Mouse (Mus musculus) adrenal gland, postnatal 25 days (tissue): ENCODE measurements around the gene Tent5b. TPM values are rescaled to one million over a fixed set of nuclear protein-coding genes. Genes with fewer than 3 reads are reported as not detected.

Experiments
- DNase-seq: peaks from one replicate; pipeline ENCODE4 v3.0.0; 2021; ENCODE audit warnings: mixed read lengths
- long read RNA-seq: library from polyadenylated mRNA; stranded (forward); transcript quantifications from one replicate; pipeline ENCODE4 v2.0.0, GENCODE M21; 2021
- total RNA-seq: library from RNA; stranded (reverse); gene quantifications from 2 replicates; pipeline ENCODE4 v1.2.3, GENCODE M21; 2021

The Tent5b gene
- 0.76 and 1.2 TPM in 2 replicates for total RNA-seq
- long read RNA-seq, transcript Tent5b-201 (2 exons, 2,287 nt) = major isoform, 10 of 11 reads
- long read RNA-seq, partial matches to known transcripts = 0 of 11 reads
- long read RNA-seq, other reads (novel, unspliced or antisense) = 1 of 11 reads

- peak; percentile 98 for DNase-seq
These were observed at the start of gene Tent5b for GRCm38 (mm10) chr4:133479458-133480184. Gene Tent5b, plus strand, starts transcription at chr4:133480132.

DNA sequence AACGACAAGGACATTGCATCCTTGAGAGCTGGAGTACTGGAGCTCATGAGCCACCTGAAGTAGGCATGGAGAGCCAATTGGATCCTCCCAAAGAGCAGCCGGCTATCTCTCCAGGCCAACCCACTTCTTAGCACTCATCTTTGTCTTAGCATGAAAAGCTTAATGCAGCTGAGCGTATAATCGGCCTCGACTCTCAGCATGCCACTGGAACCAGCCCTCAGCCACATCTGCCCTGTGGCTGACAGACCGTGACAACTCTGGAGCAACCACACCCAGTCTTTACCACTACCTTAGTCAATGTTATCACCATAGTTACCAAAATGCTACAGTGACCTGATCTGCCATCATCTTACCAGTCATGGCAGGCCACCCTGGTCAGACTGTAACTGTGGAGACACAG lies 48.4 kb upstream of the Tent5b start:
- no peak for DNase-seq

- no peak for DNase-seq
These were observed 47.3 kb upstream of the Tent5b start for GRCm38 (mm10) chr4:133432560-133433171.

- DNase-seq = no peak
These were observed 44.0 kb upstream of the Tent5b start for GRCm38 (mm10) chr4:133435921-133436320.

DNA sequence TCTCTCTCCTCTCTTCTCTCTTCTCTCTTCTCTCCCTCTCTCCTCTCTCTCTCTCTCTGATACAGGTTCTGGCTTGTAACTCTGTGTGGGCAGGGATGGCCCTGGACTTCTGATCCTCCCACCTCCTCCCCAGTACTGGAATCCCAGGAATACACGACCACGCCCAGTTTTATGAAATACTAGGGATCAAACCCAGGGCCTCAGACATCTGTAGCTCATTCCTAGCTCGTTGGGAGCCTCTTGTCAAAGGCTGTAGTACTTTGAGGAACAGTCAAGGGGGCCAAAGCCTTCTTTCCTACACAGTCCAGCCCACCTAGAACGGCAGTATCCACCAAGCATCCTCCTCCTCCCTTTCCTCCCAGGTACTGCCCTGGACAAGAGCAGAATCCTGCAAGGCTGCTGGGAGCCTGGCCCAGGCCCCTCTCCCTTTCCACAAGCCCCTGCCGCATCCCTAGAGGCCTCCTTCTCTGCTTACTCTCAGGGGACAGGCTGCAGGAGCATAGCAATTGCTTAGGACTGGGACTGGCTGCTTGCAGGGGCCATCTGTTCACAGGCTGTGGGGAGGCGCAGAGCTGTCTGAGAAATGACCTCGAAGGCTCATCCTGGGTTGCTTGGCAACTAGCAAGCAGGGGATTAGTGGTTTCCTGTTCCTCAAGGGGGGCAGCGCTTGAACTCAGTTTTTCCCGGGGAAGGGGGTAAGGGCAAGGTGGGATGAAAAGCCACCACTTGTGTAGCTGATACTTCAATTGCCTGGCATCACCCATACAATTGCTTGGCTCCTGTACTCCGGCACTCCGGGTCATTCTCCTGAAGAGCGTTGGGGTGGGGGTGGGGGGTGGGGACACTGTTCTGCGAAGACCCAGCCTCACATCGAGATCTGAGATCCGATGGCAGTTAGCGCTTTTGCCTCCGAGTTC lies 40.2 kb upstream of the Tent5b start:
- DNase-seq = no peak

GRCm38 (mm10) chr4:133440377-133440795 lies 39.5 kb upstream of the Tent5b start:
- DNase-seq = no peak

GRCm38 (mm10) chr4:133442194-133442593 lies 37.7 kb upstream of the Tent5b start:
- no peak for DNase-seq

GRCm38 (mm10) chr4:133443085-133443484 lies 36.8 kb upstream of the Tent5b start:
- no peak for DNase-seq

DNA sequence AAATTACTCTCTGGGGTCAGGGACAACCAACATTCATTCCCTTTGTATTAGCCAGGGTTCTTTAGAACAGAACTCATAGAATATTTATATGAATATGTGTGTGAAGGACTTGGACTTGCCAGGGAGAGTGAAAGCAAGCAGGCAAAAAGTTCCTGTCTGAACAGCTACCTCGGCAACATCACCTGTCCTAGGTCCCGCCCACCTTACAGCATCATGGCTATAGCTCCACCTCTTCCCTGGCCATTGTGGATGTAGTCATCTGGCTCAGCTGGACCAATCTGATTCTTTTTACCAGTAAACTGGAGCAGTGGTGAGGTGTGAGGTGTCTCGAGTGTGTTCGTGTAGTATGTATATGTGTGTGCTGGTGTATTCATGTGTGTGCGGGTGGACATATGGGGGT lies 34.2 kb upstream of the Tent5b start:
- DNase-seq = no peak

GRCm38 (mm10) chr4:133447366-133447765 lies 32.6 kb upstream of the Tent5b start:
- DNase-seq = no peak

- DNase-seq = no peak
These were observed 32.0 kb upstream of the Tent5b start for GRCm38 (mm10) chr4:133447967-133448366.

- no peak for DNase-seq
These were observed 31.1 kb upstream of the Tent5b start for GRCm38 (mm10) chr4:133448708-133449388.

DNA sequence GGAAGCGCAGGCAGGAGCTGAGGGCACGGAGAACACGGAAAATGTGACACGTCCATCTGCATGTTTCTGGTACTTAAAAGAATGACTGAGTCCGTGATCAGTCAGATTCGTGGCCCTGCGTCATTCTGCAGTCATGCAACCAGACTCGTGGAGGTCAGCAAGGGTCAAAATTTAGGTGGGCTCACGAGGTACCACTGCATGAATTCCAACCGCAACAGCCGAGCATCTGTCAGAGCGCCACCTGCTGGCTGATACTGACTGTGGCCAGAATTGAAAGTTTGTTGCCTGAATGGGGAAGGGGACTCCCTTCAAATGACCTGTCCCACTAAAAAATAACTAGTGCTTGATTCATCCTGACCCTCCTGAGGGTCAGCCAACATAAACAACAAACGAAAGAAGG lies 30.2 kb upstream of the Tent5b start:
- DNase-seq = peak; percentile 54

DNA sequence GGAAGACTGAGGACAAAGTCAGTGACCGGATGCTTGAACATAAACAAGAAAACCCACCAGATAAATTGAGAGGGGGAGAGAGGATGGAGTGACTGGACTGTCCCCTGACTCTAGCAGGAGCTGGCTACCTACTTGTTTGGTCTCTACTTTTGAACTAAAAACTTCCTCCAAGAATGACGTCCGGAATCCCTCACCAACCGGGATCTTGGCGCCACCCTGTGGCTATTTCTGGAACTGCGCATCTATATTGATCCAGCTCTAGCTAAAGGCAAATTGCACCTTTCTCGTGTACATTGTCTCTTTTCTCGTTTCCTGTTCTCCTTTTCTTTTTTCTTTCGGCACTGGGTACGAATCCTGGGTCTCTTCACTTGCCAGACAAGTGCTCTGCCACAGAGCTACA lies 28.4 kb upstream of the Tent5b start:
- peak; percentile 88 for DNase-seq

GRCm38 (mm10) chr4:133452433-133452832 lies 27.5 kb upstream of the Tent5b start:
- DNase-seq = no peak

DNA sequence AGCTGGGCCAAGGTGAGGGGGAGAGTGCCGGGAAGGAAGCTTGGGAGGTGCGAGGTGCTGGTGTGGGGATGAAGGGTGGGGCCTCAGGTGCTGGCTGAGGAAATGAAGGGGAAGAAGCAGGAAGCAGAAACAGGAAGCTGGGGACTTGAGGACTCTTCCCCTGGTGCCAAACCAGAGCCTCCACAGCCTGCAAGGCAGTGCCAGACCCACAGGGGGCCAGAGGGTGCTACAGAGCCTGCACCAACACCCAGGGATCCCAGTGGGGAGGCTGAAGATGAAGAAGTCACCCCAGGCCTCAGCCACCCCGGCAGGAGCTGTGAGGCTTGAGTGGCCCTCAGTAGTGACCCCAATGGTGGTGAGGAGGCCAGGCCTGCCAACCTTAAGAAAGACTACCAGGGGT lies 21.9 kb upstream of the Tent5b start:
- DNase-seq = no peak

DNA sequence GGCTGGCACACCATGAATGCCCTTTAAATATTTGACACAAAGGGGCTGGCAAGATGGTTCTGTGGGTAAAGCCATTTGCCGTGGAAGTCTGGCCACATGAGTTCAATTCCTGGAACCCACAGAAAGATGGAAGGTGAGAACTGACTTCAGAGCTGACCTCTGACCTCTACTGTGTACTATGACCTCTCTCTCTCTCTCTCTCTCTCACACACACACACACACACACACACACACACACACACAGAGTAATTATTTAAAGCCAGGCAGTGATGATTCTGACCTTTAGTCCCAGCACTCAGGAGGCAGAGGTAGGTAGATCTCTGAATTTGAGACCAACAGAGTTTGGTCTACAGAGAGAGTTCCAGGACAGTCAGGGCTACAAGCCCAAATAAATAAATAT lies 19.9 kb upstream of the Tent5b start:
- no peak for DNase-seq

DNA sequence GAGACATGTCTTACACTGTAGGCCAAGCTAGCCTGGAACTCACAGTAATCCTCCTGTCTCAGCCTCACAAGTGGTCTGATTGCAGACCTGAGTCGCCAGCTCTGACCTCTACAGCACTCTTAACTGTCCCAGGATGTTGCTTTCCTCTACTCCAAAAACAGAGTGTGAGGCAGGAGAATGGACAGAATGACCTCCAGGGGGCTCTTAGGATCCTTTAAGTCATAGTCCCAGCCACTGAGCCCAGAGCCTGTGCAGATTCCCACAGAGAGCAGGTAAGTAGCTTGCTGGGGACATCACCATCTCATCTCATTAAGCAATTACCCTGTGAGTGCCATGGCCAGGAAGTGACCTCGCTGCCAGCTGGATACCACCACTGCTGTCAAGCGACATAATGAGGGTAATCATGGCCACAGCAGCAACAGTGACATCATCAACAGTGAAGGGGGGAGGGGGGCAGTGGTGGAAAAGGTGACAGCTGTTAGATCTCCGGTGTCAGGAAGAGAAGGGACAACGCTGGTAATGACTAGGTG lies 19.1 kb upstream of the Tent5b start:
- no peak for DNase-seq

- DNase-seq = no peak
These were observed 18.6 kb upstream of the Tent5b start for GRCm38 (mm10) chr4:133461362-133461761.

DNA sequence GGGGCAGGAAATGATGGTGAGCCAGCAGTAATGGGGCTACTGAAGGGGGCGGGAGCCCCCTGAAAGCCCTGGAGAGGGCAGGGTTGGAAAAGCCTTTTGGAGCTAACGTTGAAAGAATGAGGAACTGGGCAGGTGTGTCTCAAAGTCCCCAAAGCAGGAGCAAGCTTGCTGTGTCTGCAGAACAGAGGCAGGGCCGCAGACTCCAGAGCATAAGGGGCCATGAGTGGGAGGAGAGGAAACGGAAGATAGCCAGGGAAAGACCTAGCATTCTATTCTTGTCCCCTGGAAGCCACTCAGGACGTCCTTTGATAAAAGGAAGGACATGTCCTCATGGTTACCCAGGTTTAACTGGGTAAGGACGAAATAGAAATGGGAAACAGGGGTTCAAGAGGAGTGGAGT lies 16.7 kb upstream of the Tent5b start:
- no peak for DNase-seq

- peak; percentile 89 for DNase-seq
These were observed 11.9 kb upstream of the Tent5b start for GRCm38 (mm10) chr4:133468080-133468479.

DNA sequence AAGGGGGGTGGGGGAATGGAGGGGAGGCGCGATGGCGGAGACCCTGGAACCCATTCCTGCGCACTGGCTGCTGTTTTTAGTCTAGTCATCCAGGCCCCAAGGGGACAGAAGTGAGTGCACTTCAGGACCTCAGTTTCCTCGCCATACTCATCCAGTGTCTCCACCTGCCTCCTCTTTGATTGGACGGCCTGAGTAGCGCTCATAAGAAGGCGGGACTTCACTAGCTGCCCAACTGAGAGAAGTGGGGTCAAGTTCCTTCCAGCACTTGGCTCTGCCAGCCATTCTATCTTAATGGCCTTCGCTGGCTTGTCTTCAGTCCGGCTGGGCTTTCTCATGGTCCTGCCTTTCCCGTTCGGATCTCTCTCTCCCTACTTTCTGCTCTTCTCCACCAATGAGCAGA lies 10.8 kb upstream of the Tent5b start:
- no peak for DNase-seq
